Comparison of ENCODE assay signal across 8 mouse cellular contexts in genomic region chr11:78164604-78164923, GRCm38 (mm10). TPM values are rescaled to one million over a fixed set of nuclear protein-coding genes. Genes with fewer than 3 reads are reported as not detected.
DNase-seq lines count a peak whose midpoint lies in the region; ATAC-seq lines count a peak whose summit lies in the region.

No protein-coding gene starts in this region.

- peaks cover 98% of the 10 kb centered on the region for H3K4me1 ChIP-seq in erythroblast, embryonic 14.5 days (ENCODE audit: control insufficient read depth)
- H3K4me1 ChIP-seq in forebrain, embryonic 14.5 days (ENCODE audit: control insufficient read depth, insufficient read depth, low read length): peaks cover 23% of the 10 kb centered on the region
- H3K4me1 ChIP-seq in liver, embryonic 12.5 days: peaks cover 90% of the 10 kb centered on the region

- H3K27ac ChIP-seq in forebrain, embryonic 14.5 days (ENCODE audit: low read depth, low read length): peak overlapping the region; percentile 98
- H3K27ac ChIP-seq in liver, embryonic 12.5 days: peak overlapping the region; percentile 93

- no peaks in the 10 kb centered on the region for H3K9me3 ChIP-seq in erythroblast, embryonic 14.5 days (ENCODE audit: control insufficient read depth, low read length)
- H3K9me3 ChIP-seq in forebrain, embryonic 14.5 days (replicated peaks; ENCODE audit: control insufficient read depth, low read length): no peaks in the 10 kb centered on the region
- H3K9me3 ChIP-seq in liver, embryonic 12.5 days (replicated peaks): no peaks in the 10 kb centered on the region

- no peak for ATAC-seq in erythroblast, adult 5-6 weeks (replicated peaks; ENCODE audit: low FRiP score, poor library complexity, severe bottlenecking)
- ATAC-seq in forebrain, embryonic 14.5 days: no peak
- no peak for ATAC-seq in liver, embryonic 12.5 days
- ATAC-seq in CD4-positive, CD25-positive, alpha-beta regulatory T cell, adult 4 months: no peak

- under 1% methylated on average over 14 of the region's 14 CpGs for WGBS in forebrain, embryonic 14.5 days
- under 1% methylated on average over 14 of the region's 14 CpGs for WGBS in liver, embryonic 12.5 days (ENCODE audit: insufficient replicate concordance)

- H3K4me2 ChIP-seq in forebrain, embryonic 14.5 days (ENCODE audit: low read length): peak overlapping the region; percentile 79
- H3K4me2 ChIP-seq in liver, embryonic 12.5 days: peak overlapping the region; percentile 100

- peak; percentile 40 for DNase-seq in 416B (ENCODE audit: low read depth)
- peak; percentile 31 for DNase-seq in forebrain, embryonic 14.5 days (ENCODE audit: low spot score)
- DNase-seq in natural killer cell, adult 2 months (ENCODE audit: low spot score in 2 of 2): no peak
- DNase-seq in cerebellum, adult 11-12 months: no peak

- H3K27me3 ChIP-seq in erythroblast, embryonic 14.5 days (ENCODE audit: control insufficient read depth): no peaks in the 10 kb centered on the region
- H3K27me3 ChIP-seq in forebrain, embryonic 14.5 days (replicated peaks; ENCODE audit: control insufficient read depth, insufficient read depth, low read length): no peaks in the 10 kb centered on the region
- no peaks in the 10 kb centered on the region for H3K27me3 ChIP-seq in liver, embryonic 12.5 days (replicated peaks)

- H3K4me3 ChIP-seq in erythroblast, embryonic 14.5 days (replicated peaks): peak overlapping the region; percentile 90
- peak overlapping the region; percentile 100 for H3K4me3 ChIP-seq in forebrain, embryonic 14.5 days (ENCODE audit: low read depth, low read length)
- peak overlapping the region; percentile 97 for H3K4me3 ChIP-seq in liver, embryonic 12.5 days

- peaks cover 63% of the 10 kb centered on the region for H3K36me3 ChIP-seq in erythroblast, embryonic 14.5 days (ENCODE audit: control insufficient read depth)
- peaks cover 32% of the 10 kb centered on the region for H3K36me3 ChIP-seq in forebrain, embryonic 14.5 days (ENCODE audit: control insufficient read depth, insufficient read depth, low read length)
- peaks cover 47% of the 10 kb centered on the region for H3K36me3 ChIP-seq in liver, embryonic 12.5 days

- H3K9ac ChIP-seq in forebrain, embryonic 14.5 days (ENCODE audit: low read length): peak overlapping the region; percentile 99
- peak overlapping the region; percentile 99 for H3K9ac ChIP-seq in liver, embryonic 12.5 days

RNA-seq across cellular contexts. Expression of gene Traf4, which starts 0.8 kb away (rescaled TPM):
- polyA plus RNA-seq in erythroblast, embryonic 14.5 days (2012): 7.2 and 9.4 TPM in 2 replicates
- 2.1 and 3.6 TPM in 2 replicates for total RNA-seq in erythroblast, adult 5-6 weeks (2015; ENCODE audit: low replicate concordance)
- total RNA-seq in erythroblast, adult 5-6 weeks (2017; ENCODE audit: low replicate concordance): 3.2 and 3.5 TPM in 2 replicates
- polyA plus RNA-seq in forebrain, embryonic 14.5 days (2014; fragmentation: Nextera tagmentation; extraction: Ambion mirVana): 79.2 and 82.6 TPM in 2 replicates
- 45.4 and 47.6 TPM in 2 replicates for polyA plus RNA-seq in liver, embryonic 12.5 days (2016; fragmentation: Nextera tagmentation; extraction: Ambion mirVana)
- polyA plus RNA-seq in CD4-positive, CD25-positive, alpha-beta regulatory T cell, adult 4 months (2017; shearing (Covaris generic)): 1 to 10 TPM; 3.3 to 6.7 TPM

RNA-seq across cellular contexts. Expression of gene Nek8, which starts 11.9 kb away (rescaled TPM):
- polyA plus RNA-seq in erythroblast, embryonic 14.5 days (2012): 1.7 and 2.0 TPM in 2 replicates
- total RNA-seq in erythroblast, adult 5-6 weeks (2015; ENCODE audit: low replicate concordance): 9.6 and 12.1 TPM in 2 replicates
- total RNA-seq in erythroblast, adult 5-6 weeks (2017; ENCODE audit: low replicate concordance): 5.7 and 16.7 TPM in 2 replicates
- 4.6 and 5.5 TPM in 2 replicates for polyA plus RNA-seq in forebrain, embryonic 14.5 days (2014; fragmentation: Nextera tagmentation; extraction: Ambion mirVana)
- polyA plus RNA-seq in liver, embryonic 12.5 days (2016; fragmentation: Nextera tagmentation; extraction: Ambion mirVana): 12.2 and 13.7 TPM in 2 replicates
- polyA plus RNA-seq in CD4-positive, CD25-positive, alpha-beta regulatory T cell, adult 4 months (2017; shearing (Covaris generic)): 10 to 100 TPM; 10.4 to 12.2 TPM

RNA-seq across cellular contexts. Expression of gene Tlcd1, which starts 11.9 kb away (rescaled TPM):
- polyA plus RNA-seq in erythroblast, embryonic 14.5 days (2012): 91.9 and 97.7 TPM in 2 replicates
- 69.0 and 77.1 TPM in 2 replicates for total RNA-seq in erythroblast, adult 5-6 weeks (2015; ENCODE audit: low replicate concordance)
- total RNA-seq in erythroblast, adult 5-6 weeks (2017; ENCODE audit: low replicate concordance): 96.9 and 181 TPM in 2 replicates
- 4.4 and 4.5 TPM in 2 replicates for polyA plus RNA-seq in forebrain, embryonic 14.5 days (2014; fragmentation: Nextera tagmentation; extraction: Ambion mirVana)
- 62.6 and 67.1 TPM in 2 replicates for polyA plus RNA-seq in liver, embryonic 12.5 days (2016; fragmentation: Nextera tagmentation; extraction: Ambion mirVana)
- 1 to 10 TPM; 2.9 to 3.6 TPM for polyA plus RNA-seq in CD4-positive, CD25-positive, alpha-beta regulatory T cell, adult 4 months (2017; shearing (Covaris generic))

RNA-seq across cellular contexts. Expression of gene Rpl23a, which starts 18.8 kb away (rescaled TPM):
- polyA plus RNA-seq in erythroblast, embryonic 14.5 days (2012): 168 and 429 TPM in 2 replicates
- 792 and 815 TPM in 2 replicates for total RNA-seq in erythroblast, adult 5-6 weeks (2015; ENCODE audit: low replicate concordance)
- total RNA-seq in erythroblast, adult 5-6 weeks (2017; ENCODE audit: low replicate concordance): 585 and 685 TPM in 2 replicates
- polyA plus RNA-seq in forebrain, embryonic 14.5 days (2014; fragmentation: Nextera tagmentation; extraction: Ambion mirVana): 1,011 and 1,206 TPM in 2 replicates
- polyA plus RNA-seq in liver, embryonic 12.5 days (2016; fragmentation: Nextera tagmentation; extraction: Ambion mirVana): 1,112 and 1,156 TPM in 2 replicates
- polyA plus RNA-seq in CD4-positive, CD25-positive, alpha-beta regulatory T cell, adult 4 months (2017; shearing (Covaris generic)): 1,000 to 10,000 TPM; 3,408 to 3,991 TPM

RNA-seq across cellular contexts. Expression of gene Rab34, which starts 23.7 kb away (rescaled TPM):
- 0.13 and 0.26 TPM in 2 replicates for polyA plus RNA-seq in erythroblast, embryonic 14.5 days (2012)
- total RNA-seq in erythroblast, adult 5-6 weeks (2015; ENCODE audit: low replicate concordance): 7.9 TPM in 1 of 2 replicates, not detected in the other
- 1.3 and 9.9 TPM in 2 replicates for total RNA-seq in erythroblast, adult 5-6 weeks (2017; ENCODE audit: low replicate concordance)
- 48.1 and 48.2 TPM in 2 replicates for polyA plus RNA-seq in forebrain, embryonic 14.5 days (2014; fragmentation: Nextera tagmentation; extraction: Ambion mirVana)
- 20.3 and 24.0 TPM in 2 replicates for polyA plus RNA-seq in liver, embryonic 12.5 days (2016; fragmentation: Nextera tagmentation; extraction: Ambion mirVana)
- polyA plus RNA-seq in CD4-positive, CD25-positive, alpha-beta regulatory T cell, adult 4 months (2017; shearing (Covaris generic)): not detected

Comparison
In these comparisons a context has a peak if more than half of its experiments do, and no peak if none do; other contexts are left out.
1. DNase-seq: peak in 416B (single experiment) and forebrain, embryonic 14.5 days (single experiment); none in natural killer cell, adult 2 months (0 of 2) and cerebellum, adult 11-12 months (single experiment).
2. RNA of gene Tlcd1, which starts 11.9 kb away (polyA plus RNA-seq): 91.9 to 97.7 TPM in erythroblast, embryonic 14.5 days and 62.6 to 67.1 TPM in liver, embryonic 12.5 days; 4.4 to 4.5 TPM in forebrain, embryonic 14.5 days and 2.9 to 3.6 TPM in CD4-positive, CD25-positive, alpha-beta regulatory T cell, adult 4 months; every median in the first group is over 10 times any median in the second.
3. Peak in every context shown above with its lines, with median percentiles within 50 percentile points of each other: H3K4me3 ChIP-seq.